Mouse (Mus musculus) spleen, adult 2 months (tissue): ENCODE results near the gene Ggt1. TPM values are rescaled to one million over a fixed set of nuclear protein-coding genes. Genes with fewer than 3 reads are reported as not detected.
"Not testable (repeated sequence)": the region's sequence is repeated elsewhere in the genome, so short reads cannot be mapped to it uniquely, and the experiment has no call there.

Experiments used
- DNase-seq, 2 experiments: peaks; one replicate each; pipeline versions ENCODE4 v3.0.0 to v3.0.0-alpha.2; 2012 to 2021; ENCODE audit warnings: low spot score in 2 of 2, low read depth in 1 of 2
- H3K27ac ChIP-seq: fragments of 200-500 bp; 2 replicates; pipeline ENCODE4 v1.5.1; 2012; ENCODE audit warnings: low read length, inconsistent platforms; ENCODE audit not compliant: insufficient read depth
- H3K27me3 ChIP-seq: fragments of 200-500 bp; 2 replicates; pipeline ENCODE4 v1.6.1; 2012; ENCODE audit warnings: mild to moderate bottlenecking, moderate library complexity, low read length, inconsistent platforms; ENCODE audit not compliant: control insufficient read depth, insufficient read depth
- H3K36me3 ChIP-seq: fragments of 200-500 bp; 2 replicates; pipeline ENCODE4 v1.6.1; 2012; ENCODE audit warnings: mild to moderate bottlenecking, low read length, inconsistent platforms; ENCODE audit not compliant: control insufficient read depth, insufficient read depth
- H3K4me1 ChIP-seq: fragments of 200-500 bp; 2 replicates; pipeline ENCODE4 v1.6.1; 2011; ENCODE audit warnings: inconsistent platforms; ENCODE audit not compliant: control insufficient read depth, insufficient read depth, insufficient read length
- H3K4me3 ChIP-seq: fragments of 200-500 bp; 2 replicates; pipeline ENCODE4 v1.5.1; 2011; ENCODE audit warnings: mild to moderate bottlenecking, inconsistent platforms; ENCODE audit not compliant: insufficient read depth, insufficient read length; ENCODE audit errors: extremely low read depth
- CTCF ChIP-seq: fragments of 200-500 bp; IDR thresholded peaks from 2 replicates; pipeline ENCODE4 v1.5.1; 2011; ENCODE audit warnings: mild to moderate bottlenecking, inconsistent platforms; ENCODE audit not compliant: insufficient read depth, insufficient read length, insufficient replicate concordance; ENCODE audit errors: extremely low read depth
- POLR2A ChIP-seq: fragments of 200-500 bp; IDR thresholded peaks from 2 replicates; pipeline ENCODE4 v1.6.1; 2011; ENCODE audit warnings: low read depth, low read length, inconsistent platforms
- WGBS: fragments of 180-500 bp; shearing (Covaris S2); methylation state at CpG from one replicate; pipeline ENCODE4 v1.1.7; 2018; 5-methylcytosine and 5-hydroxymethylcytosine counted together
- polyA plus RNA-seq: library from polyadenylated mRNA; depleted of rRNA; stranded (reverse); fragments of >200 nt; gene quantifications from 2 replicates; pipeline ENCODE4 v1.2.3, GENCODE M21; 2012

Gene Ggt1
- polyA plus RNA-seq, 1 experiment = 15.5 TPM

DNA sequence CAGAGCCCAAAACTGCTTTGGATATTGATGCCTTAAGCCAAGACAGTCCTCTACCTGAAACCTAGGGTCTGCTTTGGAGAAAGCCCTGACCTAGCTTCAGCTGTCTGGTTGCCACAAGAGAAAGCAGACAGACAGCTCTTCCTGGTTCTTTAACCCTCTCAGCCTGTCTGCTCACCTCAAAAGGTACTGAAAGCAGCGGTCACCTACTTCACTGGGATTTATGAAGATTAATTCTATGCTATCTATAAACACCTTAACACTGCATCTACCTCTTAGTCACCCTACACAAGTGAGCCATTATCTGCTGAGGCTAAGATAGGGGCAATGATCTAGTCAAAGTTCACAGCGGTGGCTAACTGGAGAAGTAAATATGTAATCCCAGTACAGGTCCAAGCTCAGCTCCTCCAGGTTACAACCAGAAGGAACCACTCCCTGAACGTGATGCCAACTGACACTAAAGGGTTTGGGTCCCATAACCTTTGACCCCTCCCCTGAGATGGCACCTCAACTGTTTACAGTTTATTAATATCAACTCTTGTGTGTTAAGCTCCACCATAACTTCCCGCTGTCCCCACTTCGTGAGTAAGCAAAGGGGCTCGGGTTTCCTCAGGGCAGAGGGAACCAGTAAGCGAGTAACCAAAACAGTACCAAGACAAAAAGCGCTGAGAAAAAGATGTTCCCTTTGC lies 45.2 kb upstream of the Ggt1 start:
- WGBS = 20% methylated on average over 8 of the region's 8 CpGs
- DNase-seq = no peak
- H3K27me3 ChIP-seq = no peaks in the 10 kb centered on the region
- H3K4me1 ChIP-seq = peaks cover 18% of the 10 kb centered on the region; the same call in 1 of the 2 replicates
- peak overlapping the region; percentile 96 for H3K27ac ChIP-seq
- H3K36me3 ChIP-seq = peaks cover 14% of the 10 kb centered on the region
- H3K4me3 ChIP-seq = peak overlapping the region; percentile 81
- TF ChIP-seq POLR2A = no peak
- TF ChIP-seq CTCF = no peak

DNA sequence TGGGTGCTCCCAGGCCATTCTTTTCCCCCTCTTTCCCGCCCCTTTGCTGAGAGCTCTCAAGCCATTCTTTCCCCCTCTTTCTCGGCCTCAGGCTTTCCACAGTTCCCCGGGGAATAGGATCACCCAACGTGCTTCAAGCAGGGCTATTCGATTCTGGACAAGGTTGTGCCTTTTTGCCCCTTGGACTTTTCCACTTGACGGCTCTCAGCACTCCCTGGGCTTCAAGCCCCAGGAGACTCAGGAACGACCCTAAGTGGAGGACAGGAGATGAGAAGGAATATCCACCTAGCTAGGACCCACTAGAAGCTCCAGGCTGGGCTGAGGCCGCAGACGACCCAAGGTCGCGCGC lies 44.7 kb upstream of the Ggt1 start:
- Histone ChIP-seq H3K27ac (peak overlapping the region; percentile 96), H3K27me3 (no peaks in the 10 kb centered on the region), H3K36me3 (peaks cover 9% of the 10 kb centered on the region), H3K4me1 (peaks cover 18% of the 10 kb centered on the region; the same call in 1 of the 2 replicates), H3K4me3 (peak overlapping the region; percentile 81)
- DNase-seq = no peak
- 2% methylated on average over 12 of the region's 12 CpGs for WGBS
- TF ChIP-seq POLR2A (no peak), CTCF (no peak)

DNA sequence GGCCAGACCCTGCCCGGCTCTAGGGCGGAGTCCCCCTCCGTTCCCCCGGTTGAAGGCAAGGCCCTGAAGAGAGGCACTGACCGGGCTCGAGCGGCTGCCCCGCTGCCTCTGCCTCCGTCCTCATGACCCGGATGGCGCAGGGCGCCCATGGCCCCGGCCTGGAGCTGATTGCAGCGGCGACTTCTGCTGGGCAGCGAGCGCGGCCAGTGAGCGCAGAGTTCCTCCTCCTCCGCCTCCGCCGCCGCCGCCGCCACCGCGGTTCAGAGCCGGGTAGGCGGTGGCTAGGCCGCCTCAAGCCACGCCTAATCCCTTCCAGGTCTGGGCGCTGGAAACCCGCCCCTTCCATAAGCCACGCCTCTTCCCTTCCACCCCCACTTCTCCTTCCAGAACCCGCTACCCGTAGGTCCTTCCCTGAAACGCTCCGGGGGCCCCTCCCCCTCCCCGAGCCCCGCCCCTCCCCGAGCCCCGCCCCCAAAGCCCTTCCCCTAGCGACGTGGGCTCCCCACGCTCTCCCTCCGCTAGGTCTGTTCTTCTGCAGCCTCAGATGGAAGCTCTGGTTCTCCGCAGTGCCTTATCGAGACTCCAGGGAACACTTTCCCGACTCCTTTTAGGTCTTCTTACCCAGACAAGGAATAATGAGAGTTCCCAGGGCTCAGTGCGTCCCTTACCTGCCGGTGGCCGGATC lies 44.2 kb upstream of the Ggt1 start, which contains the start of gene Snrpd3:
Gene Snrpd3, plus strand, starts transcription at position 479 of the 685 bp plus-strand sequence.
- WGBS = 1% methylated on average over 43 of the region's 52 CpGs
- Histone ChIP-seq H3K4me1 (peaks cover 18% of the 10 kb centered on the region; the same call in 1 of the 2 replicates), H3K27me3 (no peaks in the 10 kb centered on the region), H3K4me3 (peak within 1 kb of the TSS; percentile 88), H3K36me3 (peaks cover 8% of the 10 kb centered on the region), H3K27ac (peak within 1 kb of the TSS; percentile 97)
- TF ChIP-seq CTCF (no peak), POLR2A (peak; percentile 76)
- DNase-seq = peak; percentile 93 to 96

- Histone ChIP-seq H3K4me1 (peaks cover 18% of the 10 kb centered on the region; the same call in 1 of the 2 replicates), H3K36me3 (peaks cover 9% of the 10 kb centered on the region), H3K27me3 (no peaks in the 10 kb centered on the region), H3K4me3 (peak within 1 kb of the TSS; percentile 88), H3K27ac (peak within 1 kb of the TSS; percentile 97)
- 0% methylated on average over 20 of the region's 20 CpGs for WGBS
- peak; percentile 93 to 95 for DNase-seq
- TF ChIP-seq CTCF = no peak
- peak; percentile 40; the same call in 1 of the 2 replicates for TF ChIP-seq POLR2A
These were observed 43.7 kb upstream of the Ggt1 start, which contains the start of gene Gucd1 for GRCm38 (mm10) chr10:75517758-75518143. TSS of gene Gucd1 (minus strand) at chr10:75517972.

GRCm38 (mm10) chr10:75520581-75520980 lies 40.8 kb upstream of the Ggt1 start:
- Histone ChIP-seq H3K36me3 (peaks cover 13% of the 10 kb centered on the region), H3K27me3 (no peaks in the 10 kb centered on the region), H3K4me3 (no peak overlapping the region), H3K27ac (no peak overlapping the region), H3K4me1 (peaks cover 5% of the 10 kb centered on the region; the same call in 1 of the 2 replicates)
- TF ChIP-seq POLR2A (no peak), CTCF (no peak)
- no peak for DNase-seq
- WGBS = 92% methylated on average over 5 of the region's 5 CpGs

DNA sequence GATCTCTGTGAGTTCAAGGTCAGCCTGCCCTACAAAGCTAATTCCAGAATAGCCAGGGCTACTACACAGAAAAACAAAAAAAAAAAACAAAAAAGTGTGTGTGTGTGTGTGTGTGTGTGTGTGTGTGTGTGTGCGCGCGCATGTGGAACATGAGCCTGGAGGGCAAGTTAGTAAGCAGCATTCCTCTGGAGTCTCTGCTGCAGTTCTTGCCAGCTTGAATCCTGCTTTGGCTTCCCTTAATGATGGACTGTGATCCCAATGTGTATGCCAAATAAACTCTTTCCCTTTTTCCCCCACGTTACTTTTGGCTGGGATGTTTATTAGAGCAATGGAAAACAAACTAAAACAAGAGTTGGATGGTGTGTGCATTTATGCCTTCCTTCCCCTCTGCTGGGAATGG lies 39.8 kb upstream of the Ggt1 start:
- no peak overlapping the region for H3K27ac ChIP-seq
- DNase-seq = no peak
- 93% methylated on average over 4 of the region's 4 CpGs for WGBS

DNA sequence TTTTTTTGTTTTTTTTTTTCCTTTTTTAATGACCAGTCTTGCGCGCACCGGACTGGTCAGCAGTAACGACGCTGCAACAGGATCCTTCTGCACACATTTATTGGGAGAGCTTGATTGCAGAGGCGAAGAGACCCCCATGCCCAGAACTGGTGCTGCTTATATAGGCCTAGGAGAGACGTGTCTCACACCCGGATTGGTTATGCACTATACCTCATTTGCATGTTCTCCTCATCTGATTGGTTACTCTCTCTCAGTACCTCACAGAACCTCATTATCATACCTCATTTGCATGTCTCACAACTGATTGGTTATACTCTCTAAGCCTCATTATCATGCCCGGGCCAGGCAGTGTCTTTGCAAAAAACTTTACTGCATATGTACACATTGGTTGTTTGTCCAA lies 36.0 kb upstream of the Ggt1 start:
- DNase-seq, H3K4me3 ChIP-seq, H3K27ac ChIP-seq, H3K4me1 ChIP-seq, H3K27me3 ChIP-seq: not testable (repeated sequence)
- 92% methylated on average over 9 of the region's 9 CpGs for WGBS
- H3K36me3 ChIP-seq = peaks cover 19% of the 10 kb centered on the region

More for the DNA sequence above, 39.8 kb upstream of the Ggt1 start:
- no peak overlapping the region for H3K4me3 ChIP-seq
- TF ChIP-seq POLR2A = no peak
- no peak for TF ChIP-seq CTCF
- no peaks in the 10 kb centered on the region; the same call in 1 of the 2 replicates for H3K4me1 ChIP-seq
- no peaks in the 10 kb centered on the region for H3K27me3 ChIP-seq
- H3K36me3 ChIP-seq = peaks cover 18% of the 10 kb centered on the region
